ENCODE assay signal across 24 mouse cellular contexts in genomic region chr2:127754113-127754512, GRCm38 (mm10). TPM values are rescaled to one million over a fixed set of nuclear protein-coding genes. Genes with fewer than 3 reads are reported as not detected.
"Had no signal": no experiment of that assay in that cellular context is flagged by ENCODE, and none has a peak within 500 bp of the region (broad histone marks: within the 10 kb centered on the region; RNA-seq: fewer than 3 reads in every experiment).

No protein-coding gene starts in this region.

- H3K9ac ChIP-seq: kidney, embryonic 15.5 days; liver, embryonic 13.5 days; midbrain, embryonic 13.5 days; neural tube, embryonic 13.5 days; stomach, embryonic 15.5 days had no signal

- H3K36me3 ChIP-seq: liver, embryonic 13.5 days; stomach, embryonic 15.5 days had no signal

- H3K4me2 ChIP-seq: kidney, embryonic 15.5 days; liver, embryonic 13.5 days; midbrain, embryonic 13.5 days; neural tube, embryonic 13.5 days; stomach, embryonic 15.5 days had no signal

- H3K9me3 ChIP-seq: kidney, embryonic 15.5 days; liver, embryonic 13.5 days; midbrain, embryonic 10.5 days; midbrain, embryonic 13.5 days; neural tube, embryonic 13.5 days; stomach, embryonic 15.5 days had no signal

- DNase-seq: kidney, adult 11 months; kidney, adult 8-10 months; kidney, postnatal 10 days; kidney, postnatal 36 days; liver, embryonic 13.5 days; lung, adult 2 months; lung, postnatal 14 days; lung, postnatal 4 days; retina, postnatal 1 day; right cerebral cortex, postnatal 25 days; spleen, adult 18-20 months; thymus, postnatal 25 days had no signal

- H3K27ac ChIP-seq: kidney, embryonic 15.5 days; left cerebral cortex, adult 2 months; liver, embryonic 13.5 days; midbrain, embryonic 10.5 days; midbrain, embryonic 13.5 days; neural tube, embryonic 13.5 days; stomach, embryonic 15.5 days had no signal

- ATAC-seq: midbrain, embryonic 13.5 days; midbrain, embryonic 16.5 days had no signal

- H3K27me3 ChIP-seq: kidney, embryonic 15.5 days; liver, embryonic 13.5 days; midbrain, embryonic 13.5 days; neural tube, embryonic 13.5 days; stomach, embryonic 15.5 days had no signal

- H3K4me3 ChIP-seq: kidney, embryonic 15.5 days; left cerebral cortex, adult 2 months; liver, embryonic 13.5 days; midbrain, embryonic 10.5 days; midbrain, embryonic 13.5 days; myocyte; neural tube, embryonic 13.5 days; stomach, embryonic 15.5 days had no signal

RNA-seq across cellular contexts. Expression of gene Mall, which starts 24.4 kb away (rescaled TPM):
- total RNA-seq: liver, adult 2 months; megakaryocyte progenitor cell, adult 5-6 weeks; monocyte, adult 5-6 weeks; neutrophil, adult 5-6 weeks had no signal
- polyA plus RNA-seq: myocyte had no signal

RNA-seq across cellular contexts. Expression of gene Nphp1, which starts 34.6 kb away (rescaled TPM):
- total RNA-seq: monocyte, adult 5-6 weeks had no signal
